Mouse (Mus musculus): ENCODE measurements at regions not wholly inside any gene's neighbourhood (a gene's known extent, or its start where the extent isn't known, plus 50 kb on each side); places are given as distances from the start of the nearest gene placed in this dataset.
A peak's percentile ranks its signal among the peaks of the same experiment; 100 is the strongest.

DNA sequence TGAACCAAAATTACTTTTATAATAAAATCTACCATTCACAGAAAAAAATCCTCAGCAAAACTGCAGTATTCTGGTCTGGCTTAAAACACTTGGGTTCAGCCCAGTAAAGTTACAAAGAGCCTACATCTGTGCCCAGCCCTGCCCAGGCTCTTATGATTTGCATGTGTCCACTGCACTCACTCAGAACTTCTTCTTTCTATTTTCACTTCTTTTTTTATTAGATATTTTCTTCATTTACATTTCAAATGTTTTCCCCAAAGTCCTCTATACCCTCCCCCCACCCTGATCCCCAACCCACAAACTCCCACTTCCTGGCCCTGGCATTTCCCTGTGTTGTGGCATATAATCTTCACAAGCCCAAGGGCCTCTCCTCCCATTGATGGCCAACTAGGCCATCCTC, 1442.4 kb upstream of the Tacstd2 start:
- Histone ChIP-seq H3K4me1 (ENCODE audit: control insufficient read depth in 1 of 2, insufficient read depth in 2 of 2, low read length in 2 of 2) (no peaks in the 10 kb centered on the region), H3K9me3 (replicated peaks; ENCODE audit: insufficient read depth, low read length) (no peaks in the 10 kb centered on the region), H3K27ac (ENCODE audit: control insufficient read depth, low read depth, low read length) (no peak overlapping the region), H3K9ac (ENCODE audit: control insufficient read depth, low read depth, low read length, poor library complexity, severe bottlenecking) (no peak overlapping the region), H3K79me2 (ENCODE audit: control insufficient read depth, insufficient read depth, low read length, poor library complexity) (no peaks in the 10 kb centered on the region), H3K36me3 (ENCODE audit: control insufficient read depth in 1 of 2, insufficient read depth in 2 of 2, low read length in 2 of 2) (no peaks in the 10 kb centered on the region), H3K4me3 (ENCODE audit: control insufficient read depth in 1 of 2, insufficient read depth in 1 of 2, low read depth in 2 of 2, low read length in 2 of 2) (no peak overlapping the region), H3K27me3 (ENCODE audit: control insufficient read depth in 1 of 2, insufficient read depth in 2 of 2, low read length in 2 of 2) (no peaks in the 10 kb centered on the region)
- DNase-seq (ENCODE audit: low read depth, low spot score) = no peak
- no peak for TF ChIP-seq E2F4 (IDR thresholded peaks at IDR 0.05; ENCODE audit: borderline replicate concordance, low read depth, low read length)
- no peak for TF ChIP-seq NRF1 (IDR thresholded peaks at IDR 0.05; ENCODE audit: insufficient read depth, low read depth, low read length, poor library complexity, severe bottlenecking)
- no peak for TF ChIP-seq ZNF384 (IDR thresholded peaks at IDR 0.05; ENCODE audit: low read depth, low read length)
- TF ChIP-seq MYC (IDR thresholded peaks at IDR 0.05; ENCODE audit: low read depth, low read length) = no peak
- TF ChIP-seq EP300 (IDR thresholded peaks at IDR 0.05; ENCODE audit: low read depth in 1 of 2, low read length in 2 of 2) = no peak
- TF ChIP-seq SMC3 (IDR thresholded peaks at IDR 0.05; ENCODE audit: low read depth, low read length) = no peak
- no peak for TF ChIP-seq CHD2 (IDR thresholded peaks at IDR 0.05; ENCODE audit: low read length)
- TF ChIP-seq TCF12 (IDR thresholded peaks at IDR 0.05; ENCODE audit: low read depth, low read length) = no peak
- no peak for TF ChIP-seq TBP (IDR thresholded peaks at IDR 0.05; ENCODE audit: low read depth, low read length)
- no peak for TF ChIP-seq MAFK (IDR thresholded peaks at IDR 0.05; ENCODE audit: borderline replicate concordance, low read depth, low read length)
- no peak for TF ChIP-seq UBTF (IDR thresholded peaks at IDR 0.05; ENCODE audit: borderline replicate concordance, insufficient read depth, low read depth, low read length)
- TF ChIP-seq MYB (IDR thresholded peaks at IDR 0.05; ENCODE audit: low read depth, low read length) = no peak

DNA sequence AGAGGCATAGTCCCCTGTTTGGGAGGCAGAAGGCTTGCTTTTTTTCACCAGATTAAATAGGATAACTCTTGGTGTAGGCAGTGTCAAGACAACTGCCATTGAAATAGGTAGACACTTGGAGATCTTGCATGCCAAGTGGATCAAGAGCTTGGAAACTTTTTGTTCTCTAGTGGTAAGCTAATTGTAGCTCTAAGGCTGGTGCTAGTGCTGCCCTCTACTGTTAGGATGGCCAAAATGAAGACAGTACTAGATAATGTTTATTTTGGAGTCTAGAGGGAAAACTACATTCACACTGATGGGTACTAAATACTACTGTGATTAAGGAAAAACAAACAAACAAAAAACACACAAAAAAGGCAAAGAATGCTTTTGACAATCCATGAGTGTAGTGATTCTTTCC, 1428.4 kb upstream of the Tacstd2 start:
- H3K27me3 ChIP-seq (ENCODE audit: control insufficient read depth in 1 of 2, insufficient read depth in 2 of 2, low read length in 2 of 2) = no peaks in the 10 kb centered on the region
- H3K4me3 ChIP-seq (ENCODE audit: control insufficient read depth in 1 of 2, insufficient read depth in 1 of 2, low read depth in 2 of 2, low read length in 2 of 2) = no peak overlapping the region
- H3K36me3 ChIP-seq (ENCODE audit: control insufficient read depth in 1 of 2, insufficient read depth in 2 of 2, low read length in 2 of 2) = no peaks in the 10 kb centered on the region
- no peaks in the 10 kb centered on the region for H3K79me2 ChIP-seq (ENCODE audit: control insufficient read depth, insufficient read depth, low read length, poor library complexity)
- TF ChIP-seq POLR2AphosphoS5 (IDR thresholded peaks at IDR 0.05; ENCODE audit: borderline replicate concordance, low read depth, low read length) (no peak), MYB (IDR thresholded peaks at IDR 0.05; ENCODE audit: low read depth, low read length) (no peak), RAD21 (IDR thresholded peaks at IDR 0.05; ENCODE audit: low read depth, low read length) (peak; percentile 3; the same call in 1 of the 2 replicates), KAT2A (conservative IDR thresholded peaks at IDR 0.05; ENCODE audit: low read depth, low read length) (no peak), TAL1 (IDR thresholded peaks at IDR 0.05; ENCODE audit: low read length) (no peak), SMC3 (IDR thresholded peaks at IDR 0.05; ENCODE audit: low read depth, low read length) (peak; percentile 30; the same call in 1 of the 2 replicates), CTCF (IDR thresholded peaks at IDR 0.05 in 2 of 3, conservative IDR thresholded peaks at IDR 0.05 in 1 of 3; ENCODE audit: control insufficient read depth in 1 of 3, insufficient read depth in 1 of 3, low read depth in 2 of 3, low read length in 3 of 3, poor library complexity in 1 of 3, severe bottlenecking in 1 of 3) (peak in 1 of 3 experiments; percentile 39; a peak in 2 of 6 replicates), GATA1 (IDR thresholded peaks at IDR 0.05; ENCODE audit: low read depth, low read length) (no peak), MAX (IDR thresholded peaks at IDR 0.05; ENCODE audit: low read length) (no peak), BHLHE40 (IDR thresholded peaks at IDR 0.05; ENCODE audit: borderline replicate concordance, low read depth, low read length) (no peak), TBP (IDR thresholded peaks at IDR 0.05; ENCODE audit: low read depth, low read length) (no peak), EP300 (IDR thresholded peaks at IDR 0.05; ENCODE audit: low read depth in 1 of 2, low read length in 2 of 2) (no peak)
- H3K27ac ChIP-seq (ENCODE audit: control insufficient read depth, low read depth, low read length) = no peak overlapping the region
- H3K9ac ChIP-seq (ENCODE audit: control insufficient read depth, low read depth, low read length, poor library complexity, severe bottlenecking) = no peak overlapping the region
- no peaks in the 10 kb centered on the region for H3K4me1 ChIP-seq (ENCODE audit: control insufficient read depth in 1 of 2, insufficient read depth in 2 of 2, low read length in 2 of 2)
- no peaks in the 10 kb centered on the region for H3K9me3 ChIP-seq (replicated peaks; ENCODE audit: insufficient read depth, low read length)
- peak; percentile 5 for DNase-seq (ENCODE audit: low read depth, low spot score)
